Mouse (Mus musculus): ENCODE results near the gene Lypd5. TPM values are rescaled to one million over a fixed set of nuclear protein-coding genes. Genes with fewer than 3 reads are reported as not detected.
A peak's percentile ranks its signal among the peaks of the same experiment; 100 is the strongest.

Lypd5 gene
- polyA plus RNA-seq (2015; fragmentation: Nextera tagmentation; extraction: Ambion mirVana) = not detected in 2 replicates

DNA sequence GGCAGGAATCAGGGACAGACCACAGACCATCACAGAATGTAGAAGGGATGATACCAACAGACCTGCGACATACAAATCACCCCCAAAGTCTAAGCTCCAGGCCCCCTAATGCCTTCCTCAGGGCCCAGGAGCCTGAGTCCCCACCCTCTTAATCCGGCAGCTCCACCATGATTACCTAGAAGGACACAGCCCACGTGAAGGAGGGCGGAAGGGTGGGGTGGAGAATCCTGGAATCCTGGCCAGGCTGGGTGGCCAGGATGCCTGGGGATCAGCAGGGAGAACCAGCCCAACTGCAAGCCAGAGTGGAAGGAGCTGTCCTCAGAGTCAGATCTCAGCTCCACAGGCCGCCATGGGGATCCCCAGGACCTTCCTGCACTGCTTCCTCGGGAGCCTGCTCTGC is at the start of gene Lypd5:
Gene Lypd5 (plus strand): TSS at position 301 of the 400 bp plus-strand sequence.
- H3K4me2 ChIP-seq = no peak within 1 kb of the TSS
- H3K4me3 ChIP-seq = no peak within 1 kb of the TSS
- no peak for ATAC-seq (ENCODE audit: low FRiP score)
- peak within 1 kb of the TSS; percentile 1; the same call in 1 of the 2 replicates for H3K9ac ChIP-seq
- H3K4me1 ChIP-seq (replicated peaks) = no peaks in the 10 kb centered on the region
- no peaks in the 10 kb centered on the region for H3K9me3 ChIP-seq
- no peak within 1 kb of the TSS for H3K27ac ChIP-seq
- WGBS = 61% methylated on average over 6 of the region's 6 CpGs
- H3K36me3 ChIP-seq = no peaks in the 10 kb centered on the region
- H3K27me3 ChIP-seq = 0 out of 2 replicates have a peak, but pooled peaks cover 8% of the 10 kb centered on the region

DNA sequence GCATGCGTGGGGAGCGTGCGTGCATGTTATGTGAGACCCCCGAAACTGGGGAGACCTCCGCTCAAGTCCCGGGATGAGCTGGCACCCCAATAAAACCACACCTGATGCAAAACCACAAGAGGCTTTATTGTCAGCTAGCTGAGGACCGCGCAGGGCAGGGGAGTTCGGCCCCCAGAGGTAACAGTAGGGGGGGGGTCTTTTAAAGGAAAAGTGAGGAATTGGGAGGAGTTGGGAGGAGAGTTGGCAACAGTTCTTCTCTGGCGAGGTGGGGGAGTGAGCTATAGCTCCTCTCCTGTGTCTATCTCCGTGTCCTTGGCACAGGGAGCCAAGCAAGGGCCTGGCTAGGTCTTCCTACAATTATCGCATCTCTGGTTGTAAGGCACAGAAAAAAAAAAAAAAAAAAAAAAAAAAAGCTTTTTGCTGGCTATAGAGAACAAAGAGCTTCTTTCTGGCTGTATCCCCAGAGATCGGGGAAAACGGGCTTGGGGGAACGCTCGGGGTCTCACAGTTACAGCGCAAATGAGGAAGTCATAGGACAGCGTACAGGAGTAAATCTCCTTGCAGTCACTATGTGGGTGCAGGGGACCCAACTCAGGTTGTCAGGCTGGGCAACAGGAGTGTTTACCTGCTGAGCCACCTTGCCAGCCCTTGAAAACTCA is 49.0 kb upstream of the Lypd5 start:
- Histone ChIP-seq H3K36me3 (peaks cover 58% of the 10 kb centered on the region), H3K4me1 (replicated peaks) (peaks cover 27% of the 10 kb centered on the region), H3K4me2 (peak overlapping the region; percentile 83), H3K27me3 (no peaks in the 10 kb centered on the region), H3K27ac (peak overlapping the region; percentile 93), H3K9ac (peak overlapping the region; percentile 87), H3K4me3 (peak overlapping the region; percentile 71), H3K9me3 (no peaks in the 10 kb centered on the region)
- WGBS = 1% methylated on average over 18 of the region's 18 CpGs
- ATAC-seq (ENCODE audit: low FRiP score) = peak; percentile 63

DNA sequence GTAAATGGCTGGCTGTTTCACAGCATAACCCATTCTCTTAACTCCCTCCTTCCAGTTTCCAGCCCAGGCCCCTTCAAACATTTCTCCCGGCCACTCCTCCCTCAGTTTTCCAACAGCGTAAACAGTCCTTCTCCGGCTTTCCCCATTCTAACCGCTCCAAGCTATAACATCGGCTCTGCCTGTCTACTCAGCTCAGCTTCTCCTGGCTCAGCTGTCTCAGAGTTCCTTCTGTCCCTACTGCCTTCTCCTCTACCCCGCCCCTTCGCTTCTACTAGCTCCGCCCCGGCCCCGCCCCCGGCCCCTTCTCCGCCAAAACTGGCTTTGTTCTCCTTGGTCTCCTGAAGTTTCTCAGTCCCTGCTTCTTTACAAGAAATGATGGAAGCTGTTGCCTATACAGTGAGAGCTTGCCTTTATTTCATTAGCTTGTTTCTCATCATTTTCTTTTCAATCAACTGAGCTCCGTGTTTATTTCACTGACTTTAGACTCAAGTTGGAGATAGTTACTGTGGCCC is 48.2 kb upstream of the Lypd5 start, which contains the start of gene Zfp61:
Gene Zfp61 (minus strand): TSS at position 462 of the 512 bp plus-strand sequence.
- no peaks in the 10 kb centered on the region for H3K9me3 ChIP-seq
- no peaks in the 10 kb centered on the region for H3K27me3 ChIP-seq
- H3K4me1 ChIP-seq (replicated peaks) = peaks cover 27% of the 10 kb centered on the region
- peaks cover 56% of the 10 kb centered on the region for H3K36me3 ChIP-seq
- WGBS = 3% methylated on average over 13 of the region's 13 CpGs
- peak within 1 kb of the TSS; percentile 71 for H3K4me3 ChIP-seq
- H3K9ac ChIP-seq = 0 out of 2 replicates have a peak within 1 kb of the TSS, but pooled peaks have one; percentile 35
- H3K27ac ChIP-seq = peak within 1 kb of the TSS; percentile 93
- peak within 1 kb of the TSS; percentile 83 for H3K4me2 ChIP-seq
- ATAC-seq (ENCODE audit: low FRiP score) = 0 out of 2 replicates have a peak, but pooled peaks have one; percentile 27

DNA sequence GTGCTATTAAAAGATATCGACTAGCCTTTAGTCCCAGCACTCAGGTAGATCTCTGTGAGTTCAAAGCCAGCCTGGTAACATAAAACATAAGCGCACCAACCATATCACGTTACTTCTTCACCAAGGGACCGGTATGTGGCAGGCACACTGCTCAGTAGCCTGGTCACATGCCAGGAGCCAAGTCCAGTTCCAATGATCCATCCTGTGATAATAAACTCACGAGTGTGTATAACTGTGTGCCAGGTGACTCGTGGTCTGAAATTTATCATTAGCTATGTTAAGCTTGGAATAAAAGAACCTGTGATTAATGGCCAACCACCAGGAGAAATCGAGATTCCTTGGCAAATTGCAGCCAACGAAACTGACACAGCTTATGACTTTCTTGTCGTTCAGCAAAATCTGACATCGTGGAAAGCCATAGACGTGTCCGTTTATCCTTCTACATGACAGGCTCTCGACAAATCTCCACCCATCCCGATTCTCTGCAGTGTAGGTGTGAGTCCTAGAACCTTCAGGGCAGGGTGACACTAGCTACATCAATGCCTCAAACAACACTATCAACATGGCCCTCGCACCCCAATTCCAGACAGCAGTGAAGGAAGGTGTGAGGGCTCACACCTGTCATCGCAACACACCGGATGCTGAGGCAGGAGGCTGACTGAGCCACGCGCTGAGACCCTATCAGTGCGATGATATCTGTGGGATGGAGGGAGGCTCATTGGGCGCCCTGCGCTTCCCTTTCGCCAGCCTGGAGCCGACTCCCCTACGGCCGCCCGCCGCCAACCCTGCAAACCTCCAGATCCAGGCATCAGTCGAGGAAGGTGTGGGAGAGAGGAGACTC is 33.0 kb upstream of the Lypd5 start:
- peak overlapping the region; percentile 82 for H3K27ac ChIP-seq
- ATAC-seq (ENCODE audit: low FRiP score) = peak; percentile 76
- H3K4me3 ChIP-seq = peak overlapping the region; percentile 56
- H3K36me3 ChIP-seq = peaks cover 28% of the 10 kb centered on the region
- peaks cover 11% of the 10 kb centered on the region for H3K4me1 ChIP-seq (replicated peaks)
- peak overlapping the region; percentile 87 for H3K9ac ChIP-seq
- H3K4me2 ChIP-seq = peak overlapping the region; percentile 72
- H3K9me3 ChIP-seq = no peaks in the 10 kb centered on the region
- WGBS = 30% methylated on average over 29 of the region's 29 CpGs
- H3K27me3 ChIP-seq = peaks cover 10% of the 10 kb centered on the region

DNA sequence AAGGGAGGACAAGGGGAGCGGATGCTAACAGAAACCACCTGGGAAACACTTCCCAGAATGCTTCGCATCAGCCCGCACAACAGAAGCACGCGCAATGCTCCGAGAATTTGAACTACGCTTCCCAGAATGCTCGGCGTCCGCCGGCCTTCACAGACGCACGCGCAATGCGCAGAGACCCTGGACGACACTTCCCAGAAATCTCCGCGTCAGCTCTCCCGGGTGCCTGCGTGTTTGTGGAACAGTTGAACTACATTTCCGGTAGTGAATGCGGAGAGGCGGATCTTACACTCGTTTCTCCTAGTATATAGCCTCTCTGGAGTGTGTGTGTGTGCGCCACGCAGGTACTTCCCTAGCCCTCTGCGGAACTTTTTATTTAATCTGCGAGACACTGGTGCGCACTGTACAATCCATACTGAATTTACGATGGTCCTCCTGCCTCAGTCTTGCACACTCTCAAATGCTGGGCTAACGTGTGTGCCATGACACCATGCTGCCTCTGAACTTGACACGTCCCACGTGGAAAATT is 32.4 kb upstream of the Lypd5 start, which contains the start of gene Zfp94:
Gene Zfp94 (minus strand): TSS at position 100 of the 526 bp plus-strand sequence.
- peak within 1 kb of the TSS; percentile 56 for H3K4me3 ChIP-seq
- H3K9me3 ChIP-seq = no peaks in the 10 kb centered on the region
- under 1% methylated on average over 33 of the region's 33 CpGs for WGBS
- peak within 1 kb of the TSS; percentile 86 for H3K27ac ChIP-seq
- H3K4me2 ChIP-seq = peak within 1 kb of the TSS; percentile 72
- ATAC-seq (ENCODE audit: low FRiP score) = peak; percentile 96
- peaks cover 11% of the 10 kb centered on the region for H3K4me1 ChIP-seq (replicated peaks)
- peaks cover 21% of the 10 kb centered on the region for H3K36me3 ChIP-seq
- H3K27me3 ChIP-seq = peaks cover 10% of the 10 kb centered on the region
- H3K9ac ChIP-seq = peak within 1 kb of the TSS; percentile 87

DNA sequence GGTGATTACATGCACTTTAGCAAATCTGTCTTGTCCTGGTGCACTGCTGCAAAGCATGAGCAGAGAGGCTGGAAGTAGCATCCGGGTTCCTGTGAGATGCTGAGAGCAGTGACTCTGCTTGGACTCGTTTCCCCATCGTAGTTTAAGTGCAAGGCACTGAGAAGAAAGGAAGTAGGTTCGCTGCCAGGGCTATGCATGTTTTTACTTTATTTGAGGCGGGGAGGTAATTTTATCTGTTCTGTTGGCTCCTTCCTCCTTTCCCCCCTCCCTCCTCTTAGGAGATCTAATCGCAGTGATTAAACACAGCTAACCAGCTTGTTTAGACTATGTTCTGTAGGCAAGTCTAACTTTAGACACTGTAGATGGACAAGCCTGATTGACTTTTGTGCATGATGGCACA is 30.1 kb upstream of the Lypd5 start:
- Histone ChIP-seq H3K9ac (0 out of 2 replicates have a peak overlapping the region, but pooled peaks have one; percentile 21), H3K4me2 (no peak overlapping the region), H3K4me1 (replicated peaks) (peaks cover 11% of the 10 kb centered on the region), H3K27ac (no peak overlapping the region), H3K36me3 (peaks cover 5% of the 10 kb centered on the region; the same call in 1 of the 2 replicates), H3K4me3 (no peak overlapping the region), H3K9me3 (peaks cover 4% of the 10 kb centered on the region; the same call in 1 of the 2 replicates), H3K27me3 (peaks cover 10% of the 10 kb centered on the region)
- no peak for ATAC-seq (ENCODE audit: low FRiP score)
- 77% methylated on average over 6 of the region's 6 CpGs for WGBS

DNA sequence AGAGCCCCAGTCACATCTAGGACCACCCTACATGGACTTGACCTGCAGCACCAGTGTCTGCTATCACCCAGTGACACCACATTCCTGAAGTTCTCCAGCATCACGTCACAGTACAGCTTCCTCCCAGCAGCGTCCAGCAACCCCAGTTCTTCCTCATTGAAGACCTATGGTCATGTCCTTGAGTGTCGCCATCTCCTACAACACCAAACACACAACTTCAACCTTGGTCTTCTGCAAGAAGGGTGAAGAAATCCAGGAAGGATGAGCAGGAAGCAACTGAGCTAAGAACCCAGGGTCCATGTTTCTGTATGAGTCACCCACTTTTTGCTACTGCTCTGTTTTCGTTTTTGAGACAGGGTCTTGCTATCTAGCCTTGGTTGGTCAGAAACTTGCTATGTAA is 26.4 kb upstream of the Lypd5 start:
- Histone ChIP-seq H3K9ac (no peak overlapping the region), H3K27ac (no peak overlapping the region), H3K36me3 (no peaks in the 10 kb centered on the region), H3K9me3 (peaks cover 11% of the 10 kb centered on the region; the same call in 1 of the 2 replicates), H3K4me1 (replicated peaks) (peaks cover 15% of the 10 kb centered on the region), H3K4me2 (no peak overlapping the region), H3K27me3 (peaks cover 10% of the 10 kb centered on the region), H3K4me3 (no peak overlapping the region)
- 81% methylated on average over 4 of the region's 4 CpGs for WGBS
- ATAC-seq (ENCODE audit: low FRiP score) = no peak

DNA sequence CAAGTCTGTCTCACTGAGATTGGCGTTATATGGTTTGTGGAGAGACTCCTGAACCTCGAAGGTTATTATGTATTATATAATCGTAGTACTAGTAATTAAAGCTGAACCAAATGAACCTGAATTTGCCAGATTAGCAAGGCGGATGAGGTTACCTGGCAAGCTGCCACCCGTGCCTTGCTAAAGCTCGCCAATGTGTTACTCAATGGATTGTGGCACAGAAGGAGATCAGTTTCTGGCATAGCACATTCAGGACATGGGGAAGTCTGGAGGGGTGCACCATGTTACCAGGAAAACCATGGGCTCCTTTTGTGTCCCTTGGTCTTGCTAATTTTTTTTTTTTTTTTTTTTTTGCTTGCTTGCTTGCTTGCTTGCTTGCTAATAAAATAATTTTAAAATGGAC is 23.8 kb upstream of the Lypd5 start:
- 88% methylated on average over 6 of the region's 6 CpGs for WGBS
- Histone ChIP-seq H3K4me1 (replicated peaks) (peaks cover 15% of the 10 kb centered on the region), H3K9ac (no peak overlapping the region), H3K4me3 (peak overlapping the region; percentile 30; the same call in 1 of the 2 replicates), H3K27ac (peak overlapping the region; percentile 50; the same call in 1 of the 2 replicates), H3K36me3 (no peaks in the 10 kb centered on the region), H3K4me2 (peak overlapping the region; percentile 53), H3K9me3 (peaks cover 11% of the 10 kb centered on the region; the same call in 1 of the 2 replicates), H3K27me3 (peaks cover 1% of the 10 kb centered on the region; the same call in 1 of the 2 replicates)
- no peak for ATAC-seq (ENCODE audit: low FRiP score)

DNA sequence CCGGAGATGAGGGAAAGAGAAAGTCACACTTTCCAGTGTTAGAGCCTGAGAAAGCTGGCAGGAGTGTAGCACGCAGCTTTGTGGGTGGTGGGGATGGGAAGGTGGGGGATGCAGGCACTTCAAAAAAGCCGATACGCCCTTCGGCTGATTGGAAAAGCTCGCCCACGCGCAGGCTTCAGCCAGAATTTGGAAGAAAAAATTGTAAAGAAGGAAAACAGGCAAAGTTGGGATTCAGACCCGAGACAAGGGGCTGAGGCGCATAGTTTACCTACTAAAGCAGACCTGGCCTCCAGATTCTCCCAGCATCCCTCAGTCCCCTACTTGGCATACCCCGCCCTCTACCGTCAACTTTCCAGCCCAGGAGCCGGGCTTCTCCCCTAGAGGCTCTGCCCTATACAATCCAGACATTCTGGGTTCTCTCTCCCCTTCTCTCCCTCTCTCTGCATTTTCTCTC is 23.3 kb upstream of the Lypd5 start:
- Histone ChIP-seq H3K4me3 (peak overlapping the region; percentile 30), H3K9me3 (peaks cover 11% of the 10 kb centered on the region; the same call in 1 of the 2 replicates), H3K36me3 (no peaks in the 10 kb centered on the region), H3K4me2 (peak overlapping the region; percentile 53), H3K4me1 (replicated peaks) (peaks cover 15% of the 10 kb centered on the region), H3K27ac (peak overlapping the region; percentile 50; the same call in 1 of the 2 replicates), H3K9ac (peak overlapping the region; percentile 56), H3K27me3 (no peaks in the 10 kb centered on the region)
- peak; percentile 67; the same call in 1 of the 2 replicates for ATAC-seq (ENCODE audit: low FRiP score)
- WGBS = 6% methylated on average over 13 of the region's 13 CpGs

DNA sequence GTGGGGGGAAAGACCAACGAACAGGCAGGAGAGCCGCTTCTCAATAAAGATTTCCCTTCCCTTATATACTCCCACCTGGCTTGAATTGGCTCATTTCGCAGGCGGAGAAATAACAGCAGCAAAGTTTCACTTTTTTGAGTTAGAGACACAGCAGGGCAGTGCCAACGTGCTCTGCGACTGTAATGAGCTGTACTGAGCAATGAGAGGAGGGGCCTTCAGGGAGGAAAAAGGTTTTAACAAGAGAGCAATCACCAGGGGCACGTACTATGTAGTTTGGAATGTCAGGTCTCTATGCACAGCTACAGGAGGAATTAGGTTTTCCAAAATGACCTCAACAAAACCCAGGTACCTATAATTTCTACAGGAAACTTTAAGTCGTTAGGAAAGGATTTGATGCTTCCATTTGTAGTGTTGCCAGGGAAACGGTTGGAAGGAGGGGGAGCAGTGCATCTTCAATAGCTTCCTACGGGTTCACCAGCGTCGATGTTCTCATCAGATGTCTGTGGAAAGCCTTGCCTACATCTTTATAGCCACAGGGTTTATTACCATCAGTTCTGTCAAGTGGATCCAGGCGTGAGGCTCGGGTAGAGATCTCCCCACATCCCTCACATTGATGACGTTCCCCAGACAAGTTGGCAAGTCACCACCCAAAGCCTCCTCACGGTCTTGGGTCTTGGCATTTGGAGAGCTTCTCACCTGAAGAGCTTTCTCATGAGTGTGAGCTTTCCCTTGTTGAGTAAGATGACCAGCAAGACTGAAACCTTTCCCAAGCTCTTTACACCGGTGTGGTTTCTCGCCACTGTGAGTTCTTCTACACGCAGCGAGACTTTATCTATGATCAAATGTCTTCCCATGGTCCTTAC is 22.5 kb upstream of the Lypd5 start:
- 35% methylated on average over 20 of the region's 20 CpGs for WGBS
- Histone ChIP-seq H3K27ac (peak overlapping the region; percentile 50; the same call in 1 of the 2 replicates), H3K9ac (peak overlapping the region; percentile 56)

More for the DNA sequence above, 22.5 kb upstream of the Lypd5 start:
- peaks cover 11% of the 10 kb centered on the region; the same call in 1 of the 2 replicates for H3K9me3 ChIP-seq
- peaks cover 15% of the 10 kb centered on the region for H3K4me1 ChIP-seq (replicated peaks)
- H3K4me2 ChIP-seq = peak overlapping the region; percentile 53
- peak overlapping the region; percentile 30 for H3K4me3 ChIP-seq
- no peaks in the 10 kb centered on the region for H3K27me3 ChIP-seq
- ATAC-seq (ENCODE audit: low FRiP score) = peak; percentile 77
- H3K36me3 ChIP-seq = no peaks in the 10 kb centered on the region
